Mouse (Mus musculus): ENCODE results near the gene Tmem88. TPM values are rescaled to one million over a fixed set of nuclear protein-coding genes. Genes with fewer than 3 reads are reported as not detected.
A peak's percentile ranks its signal among the peaks of the same experiment; 100 is the strongest.

Gene Tmem88
- total RNA-seq, 2 experiments from 2014 or later, result not detected

- no peak for ATAC-seq (replicated peaks; ENCODE audit: low FRiP score, low TSS enrichment, poor library complexity, severe bottlenecking)
Measured at GRCm38 (mm10) chr11:69368356-69369214, 29.4 kb downstream of the Tmem88 start.

- ATAC-seq (replicated peaks; ENCODE audit: low FRiP score, low TSS enrichment, poor library complexity, severe bottlenecking), result no peak
Measured at GRCm38 (mm10) chr11:69367616-69368355, 30.2 kb downstream of the Tmem88 start.

GRCm38 (mm10) chr11:69366855-69367615 lies 31.0 kb downstream of the Tmem88 start:
- ATAC-seq (replicated peaks; ENCODE audit: low FRiP score, low TSS enrichment, poor library complexity, severe bottlenecking), result no peak

DNA sequence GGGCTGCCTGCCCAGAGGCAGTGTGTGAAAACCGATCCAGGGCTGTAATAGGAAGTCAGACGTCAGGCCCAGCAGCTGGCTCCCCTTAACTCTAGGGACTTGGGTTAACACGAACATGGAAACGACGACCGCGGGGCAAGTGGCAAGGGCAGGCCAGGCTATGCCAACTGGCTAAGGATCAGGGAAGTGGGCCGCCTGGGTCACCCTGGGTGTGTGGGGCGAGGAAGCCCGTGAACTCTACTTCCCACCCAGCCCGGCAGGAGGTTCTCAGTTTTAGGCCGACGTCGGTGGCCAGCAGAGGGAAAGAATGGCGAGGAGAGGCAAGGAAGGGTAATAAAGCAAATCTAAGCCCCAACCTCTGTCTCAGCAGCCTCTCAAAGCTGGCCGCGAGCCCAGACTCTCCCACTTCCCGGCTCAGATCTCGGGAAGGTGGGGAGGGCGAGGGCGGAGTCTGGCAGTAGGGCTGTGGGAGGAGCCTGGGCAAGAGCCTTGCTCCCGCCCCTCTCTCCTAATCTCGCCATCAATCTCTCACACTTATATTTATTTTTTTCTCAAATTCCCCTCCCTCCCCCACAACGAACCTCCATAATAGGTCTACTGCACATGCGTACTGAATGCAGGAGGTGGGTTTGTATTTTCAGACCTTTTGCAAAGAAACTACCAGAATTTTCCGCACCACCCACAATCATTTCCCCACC lies 31.7 kb downstream of the Tmem88 start:
- ATAC-seq (replicated peaks; ENCODE audit: low FRiP score, low TSS enrichment, poor library complexity, severe bottlenecking), result peak; percentile 78

DNA sequence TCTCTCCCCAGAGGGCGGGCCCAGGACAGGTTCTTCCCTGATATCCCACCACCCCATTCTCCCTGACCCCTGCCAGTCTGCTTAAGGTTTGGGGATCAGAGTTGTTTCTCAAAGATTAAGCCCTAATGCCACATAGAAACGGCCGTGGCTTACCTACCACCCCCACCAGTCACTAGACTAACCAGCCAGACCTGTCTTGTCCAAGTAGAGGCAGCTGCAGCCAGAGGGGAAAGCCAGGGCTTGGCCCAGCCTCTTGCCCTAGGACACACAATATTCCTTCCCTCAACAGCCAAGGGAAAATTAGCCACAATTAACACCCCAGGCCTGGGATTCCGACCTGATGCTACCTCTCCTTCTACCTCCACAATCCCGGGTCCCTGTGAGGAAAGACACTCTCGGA lies 32.3 kb downstream of the Tmem88 start:
- ATAC-seq (replicated peaks; ENCODE audit: low FRiP score, low TSS enrichment, poor library complexity, severe bottlenecking), result no peak

GRCm38 (mm10) chr11:69364910-69365309 lies 33.1 kb downstream of the Tmem88 start:
- ATAC-seq (replicated peaks; ENCODE audit: low FRiP score, low TSS enrichment, poor library complexity, severe bottlenecking), result peak; percentile 23

DNA sequence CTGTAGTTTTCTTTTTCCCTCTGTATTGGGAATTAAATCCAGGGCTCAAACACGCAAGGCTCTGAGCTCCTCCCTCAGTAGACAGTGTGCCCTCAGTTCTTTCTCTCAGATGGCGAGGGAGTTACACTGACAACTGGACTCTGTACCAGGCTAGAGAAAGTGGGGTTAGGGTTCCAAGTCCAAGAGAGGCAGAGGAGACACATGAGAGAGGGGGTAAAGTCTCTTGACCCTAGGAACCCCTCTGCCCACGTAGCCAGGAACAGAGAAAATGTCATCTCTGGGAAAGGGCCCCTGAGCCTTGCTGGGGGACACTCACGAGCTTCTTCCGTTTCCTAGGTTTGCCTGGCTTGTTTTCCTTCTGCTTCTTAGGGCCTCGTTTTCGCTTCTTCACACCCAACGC lies 33.7 kb downstream of the Tmem88 start:
- no peak for ATAC-seq (replicated peaks; ENCODE audit: low FRiP score, low TSS enrichment, poor library complexity, severe bottlenecking)

- no peak for ATAC-seq (replicated peaks; ENCODE audit: low FRiP score, low TSS enrichment, poor library complexity, severe bottlenecking)
Measured at GRCm38 (mm10) chr11:69362479-69362878, 35.6 kb downstream of the Tmem88 start.

GRCm38 (mm10) chr11:69362021-69362420 lies 36.0 kb downstream of the Tmem88 start:
- ATAC-seq (replicated peaks; ENCODE audit: low FRiP score, low TSS enrichment, poor library complexity, severe bottlenecking), result no peak

- ATAC-seq (replicated peaks; ENCODE audit: low FRiP score, low TSS enrichment, poor library complexity, severe bottlenecking), result no peak
Measured at GRCm38 (mm10) chr11:69357690-69358089, 40.3 kb downstream of the Tmem88 start.

DNA sequence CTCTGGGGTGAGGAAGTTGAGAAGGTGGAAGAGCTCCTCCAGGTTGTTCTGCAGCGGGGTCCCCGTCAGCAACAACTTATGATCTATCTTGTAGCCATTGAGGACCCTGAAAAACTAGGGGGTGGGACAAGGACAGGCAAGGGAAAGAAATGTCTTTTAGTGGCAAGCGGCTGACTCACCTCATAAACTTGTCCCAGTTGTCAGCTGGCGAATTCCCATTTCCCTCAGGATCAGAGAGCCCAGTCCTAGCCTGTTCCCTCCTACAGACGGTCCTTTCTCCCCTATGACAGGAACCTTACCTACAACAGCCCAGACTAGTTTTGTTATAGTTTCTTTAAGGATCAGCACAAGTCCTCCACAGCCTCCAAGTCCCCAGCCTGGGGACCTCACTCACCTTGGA lies 41.5 kb downstream of the Tmem88 start:
- ATAC-seq (replicated peaks; ENCODE audit: low FRiP score, low TSS enrichment, poor library complexity, severe bottlenecking), result no peak

Other genes with a start within 250 kb of the Tmem88 start
- not detected in 2 replicates for gene Alox12b, start 241.2 kb downstream of the Tmem88 start, total RNA-seq (2014; fragmentation: Nextera tagmentation)
- gene Alox12b, start 241.2 kb downstream of the Tmem88 start, total RNA-seq (2017), result not detected in 2 replicates
- not detected in 2 replicates for gene Alox8, start 200.4 kb downstream of the Tmem88 start, total RNA-seq (2014; fragmentation: Nextera tagmentation)
- not detected in 2 replicates for gene Alox8, start 200.4 kb downstream of the Tmem88 start, total RNA-seq (2017)
- gene Gucy2e, start 161.2 kb downstream of the Tmem88 start, total RNA-seq (2014; fragmentation: Nextera tagmentation), result not detected in 2 replicates
- gene Gucy2e, start 161.2 kb downstream of the Tmem88 start, total RNA-seq (2017), result not detected in 2 replicates
- 40.0 and 56.6 TPM in 2 replicates for gene Cntrob, start 74.5 kb downstream of the Tmem88 start, total RNA-seq (2014; fragmentation: Nextera tagmentation)
- 19.7 and 31.6 TPM in 2 replicates for gene Cntrob, start 74.5 kb downstream of the Tmem88 start, total RNA-seq (2017)
- 77.9 and 81.4 TPM in 2 replicates for gene Trappc1, start 74.3 kb downstream of the Tmem88 start, total RNA-seq (2014; fragmentation: Nextera tagmentation)
- gene Trappc1, start 74.3 kb downstream of the Tmem88 start, total RNA-seq (2017), result 82.4 and 97.4 TPM in 2 replicates
- gene Kcnab3, start 72.0 kb downstream of the Tmem88 start, total RNA-seq (2014; fragmentation: Nextera tagmentation), result not detected in 2 replicates
- 0.38 TPM in 1 of 2 replicates, not detected in the other for gene Kcnab3, start 72.0 kb downstream of the Tmem88 start, total RNA-seq (2017)
- 1.9 and 2.8 TPM in 2 replicates for gene Rnf227, start 57.8 kb downstream of the Tmem88 start, total RNA-seq (2014; fragmentation: Nextera tagmentation)
- 3.3 and 5.6 TPM in 2 replicates for gene Rnf227, start 57.8 kb downstream of the Tmem88 start, total RNA-seq (2017)
- 45.7 and 57.3 TPM in 2 replicates for gene Chd3, start 28.8 kb downstream of the Tmem88 start, total RNA-seq (2014; fragmentation: Nextera tagmentation)
- gene Chd3, start 28.8 kb downstream of the Tmem88 start, total RNA-seq (2017), result 21.0 and 49.2 TPM in 2 replicates
- gene Naa38, start 2.7 kb downstream of the Tmem88 start, total RNA-seq (2014; fragmentation: Nextera tagmentation), result 161 and 169 TPM in 2 replicates
- 156 and 170 TPM in 2 replicates for gene Naa38, start 2.7 kb downstream of the Tmem88 start, total RNA-seq (2017)
- gene Cyb5d1, start 2.6 kb downstream of the Tmem88 start, total RNA-seq (2014; fragmentation: Nextera tagmentation), result 16.2 and 20.9 TPM in 2 replicates
- 36.7 and 41.7 TPM in 2 replicates for gene Cyb5d1, start 2.6 kb downstream of the Tmem88 start, total RNA-seq (2017)
- gene Kdm6b, start 15.4 kb upstream of the Tmem88 start, total RNA-seq (2014; fragmentation: Nextera tagmentation), result 19.3 and 22.1 TPM in 2 replicates
- 1.6 and 2.7 TPM in 2 replicates for gene Kdm6b, start 15.4 kb upstream of the Tmem88 start, total RNA-seq (2017)
- gene Dnah2, start 150.9 kb upstream of the Tmem88 start, total RNA-seq (2014; fragmentation: Nextera tagmentation), result not detected in 2 replicates
- not detected in 2 replicates for gene Dnah2, start 150.9 kb upstream of the Tmem88 start, total RNA-seq (2017)
- 1.3 and 3.0 TPM in 2 replicates for gene Efnb3, start 162.0 kb upstream of the Tmem88 start, total RNA-seq (2014; fragmentation: Nextera tagmentation)
- 0.50 and 0.52 TPM in 2 replicates for gene Efnb3, start 162.0 kb upstream of the Tmem88 start, total RNA-seq (2017)
- gene Wrap53, start 182.0 kb upstream of the Tmem88 start, total RNA-seq (2014; fragmentation: Nextera tagmentation), result 36.5 and 51.0 TPM in 2 replicates
- 9.6 and 14.5 TPM in 2 replicates for gene Wrap53, start 182.0 kb upstream of the Tmem88 start, total RNA-seq (2017)
- gene Trp53, start 182.1 kb upstream of the Tmem88 start, total RNA-seq (2014; fragmentation: Nextera tagmentation), result 286 and 348 TPM in 2 replicates
- gene Trp53, start 182.1 kb upstream of the Tmem88 start, total RNA-seq (2017), result 59.0 and 109 TPM in 2 replicates
- 291 and 408 TPM in 2 replicates for gene Atp1b2, start 207.7 kb upstream of the Tmem88 start, total RNA-seq (2014; fragmentation: Nextera tagmentation)
- gene Atp1b2, start 207.7 kb upstream of the Tmem88 start, total RNA-seq (2017), result 32.8 and 68.9 TPM in 2 replicates
- gene Shbg, start 219.7 kb upstream of the Tmem88 start, total RNA-seq (2014; fragmentation: Nextera tagmentation), result not detected in 2 replicates
- not detected in 2 replicates for gene Shbg, start 219.7 kb upstream of the Tmem88 start, total RNA-seq (2017)
- not detected in 2 replicates for gene Sat2, start 223.8 kb upstream of the Tmem88 start, total RNA-seq (2014; fragmentation: Nextera tagmentation)
- gene Sat2, start 223.8 kb upstream of the Tmem88 start, total RNA-seq (2017), result not detected in 2 replicates
- gene Fxr2, start 234.8 kb upstream of the Tmem88 start, total RNA-seq (2014; fragmentation: Nextera tagmentation), result 67.4 and 83.1 TPM in 2 replicates
- 36.4 and 45.6 TPM in 2 replicates for gene Fxr2, start 234.8 kb upstream of the Tmem88 start, total RNA-seq (2017)